Mouse (Mus musculus) layer of hippocampus, postnatal 25 days (tissue): ENCODE measurements around the gene Uevld. TPM values are rescaled to one million over a fixed set of nuclear protein-coding genes. Genes with fewer than 3 reads are reported as not detected.
"Not testable (repeated sequence)": the region's sequence is repeated elsewhere in the genome, so short reads cannot be mapped to it uniquely, and the experiment has no call there.

Experiments used
- DNase-seq, 2 experiments: peaks; one replicate each; pipeline ENCODE4 v3.0.0; 2022; ENCODE audit warnings: mixed read lengths in 2 of 2, low spot score in 1 of 2; ENCODE audit errors: extremely low spot score in 1 of 2
- total RNA-seq, 2 experiments: library from RNA; stranded (reverse); gene quantifications; 2 replicates each; pipeline ENCODE4 v1.2.3; 2021

Gene Uevld
- total RNA-seq, 2 experiments from 2014 or later, result 14.1 to 14.7 TPM

DNA sequence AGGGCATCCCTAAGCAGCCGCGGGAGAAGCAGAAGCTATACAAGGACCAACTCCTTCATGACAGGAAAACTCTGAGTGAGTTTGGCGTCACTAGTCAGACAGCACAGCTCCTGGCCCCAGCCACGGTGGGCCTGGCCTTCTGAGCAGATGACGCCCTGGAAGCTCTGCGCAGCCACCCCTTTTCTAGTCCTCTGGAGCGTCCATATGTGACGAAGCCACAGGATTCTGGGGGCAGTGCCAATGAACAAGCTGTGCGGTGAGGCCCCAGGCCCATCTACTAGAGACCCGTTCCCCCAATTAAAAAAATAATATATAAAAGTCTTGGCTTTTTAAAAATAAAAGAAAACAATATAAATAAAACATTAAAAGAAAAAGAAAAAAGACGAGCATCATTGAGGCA, 17.1 kb upstream of the Uevld start:
- no peak for DNase-seq

DNA sequence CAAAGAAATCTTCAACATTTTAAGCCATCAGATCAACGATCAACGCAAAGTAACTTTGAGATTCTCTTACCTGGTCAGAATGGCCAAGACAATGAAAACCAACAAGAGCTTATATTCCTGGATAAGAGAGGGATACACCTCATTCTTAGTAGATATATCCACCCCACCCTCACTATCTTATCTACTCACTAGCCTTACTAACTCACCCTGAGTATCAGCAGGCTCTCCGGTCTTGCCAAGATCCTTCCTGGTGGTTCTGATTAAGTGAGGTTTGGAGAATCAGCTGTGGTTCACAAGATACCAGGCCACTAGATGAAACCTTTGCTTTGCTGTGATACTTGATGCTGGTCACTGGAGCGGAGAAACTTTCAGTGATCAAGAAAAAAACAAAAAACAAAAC, 16.3 kb upstream of the Uevld start:
- no peak for DNase-seq

DNA sequence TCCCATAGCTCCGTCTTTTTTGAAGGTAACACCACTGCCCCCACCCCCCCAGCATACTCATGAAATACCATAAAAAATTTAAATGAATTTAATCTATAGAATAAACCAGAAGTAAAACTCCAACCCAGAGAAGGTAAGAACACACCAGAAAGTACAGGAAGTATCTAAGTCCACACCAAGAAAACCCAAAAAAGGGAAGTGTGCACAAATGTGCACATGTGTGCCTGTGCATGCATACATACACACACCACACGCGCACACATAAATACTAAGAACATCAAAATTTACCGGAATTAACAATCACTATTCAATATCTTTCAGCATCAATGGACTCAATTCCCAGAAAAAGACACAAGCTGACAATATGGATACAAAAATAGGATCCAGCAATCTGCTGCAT, 11.6 kb upstream of the Uevld start:
- DNase-seq, result no peak

DNA sequence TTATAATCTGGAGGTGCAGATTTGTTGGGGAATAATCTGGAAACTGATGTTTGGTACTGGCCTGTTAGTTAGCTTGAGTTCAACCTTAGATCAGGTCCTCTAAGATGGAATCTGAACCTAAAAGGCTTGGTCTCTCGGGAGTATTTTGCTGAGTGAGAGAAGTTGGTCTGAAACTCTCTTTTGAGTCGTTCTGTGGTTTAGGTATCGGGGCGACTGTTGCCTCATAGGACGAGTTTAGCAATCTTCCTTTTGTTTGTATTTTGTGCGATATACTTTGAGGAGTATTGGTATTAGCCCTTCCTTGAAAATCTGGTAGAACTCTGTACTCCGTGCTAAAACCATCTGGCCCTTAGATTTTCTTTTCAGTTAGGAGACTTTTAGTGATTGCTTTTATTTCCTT, 5.7 kb upstream of the Uevld start:
- no peak for DNase-seq

DNA sequence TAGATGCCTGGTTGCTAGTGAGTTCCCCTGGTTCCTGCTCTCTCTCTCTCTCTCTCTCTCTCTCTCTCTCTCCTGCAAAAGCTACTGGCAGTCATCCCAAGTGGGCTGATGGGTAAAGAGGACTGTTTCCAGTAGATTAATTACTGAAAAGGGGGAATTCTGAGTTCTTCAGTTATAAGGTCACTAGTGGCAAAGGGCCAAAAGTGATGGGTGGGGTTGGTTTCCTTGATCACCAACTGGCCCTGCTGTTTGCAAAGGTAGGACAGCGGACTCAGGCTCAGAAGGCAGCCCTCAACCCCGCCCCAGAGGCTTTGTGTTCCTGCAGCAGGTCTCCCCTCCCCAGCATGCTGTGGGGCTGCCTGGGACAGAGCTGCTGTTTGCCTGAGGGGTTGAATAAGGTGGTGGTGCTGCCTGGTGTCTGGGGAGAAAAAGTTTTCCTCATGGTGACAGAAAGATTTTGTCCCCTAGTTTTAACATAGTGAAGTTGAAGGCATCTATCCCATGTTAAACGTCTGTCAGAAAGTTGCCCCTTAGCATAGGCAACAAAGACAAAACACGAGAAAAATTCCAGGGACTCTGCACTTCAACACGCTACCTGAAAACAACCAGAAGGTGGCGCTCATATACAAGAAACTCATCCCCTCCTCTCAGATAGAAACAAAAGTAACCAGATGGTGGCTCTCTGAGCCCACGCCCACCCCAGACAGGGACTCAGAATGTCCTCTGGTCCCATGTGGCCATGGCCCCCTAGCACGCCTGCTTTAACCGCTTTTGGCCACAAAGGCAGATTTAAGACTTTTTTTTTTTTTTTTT, 4.7 kb upstream of the Uevld start:
- peak; percentile 32 to 64 for DNase-seq

DNA sequence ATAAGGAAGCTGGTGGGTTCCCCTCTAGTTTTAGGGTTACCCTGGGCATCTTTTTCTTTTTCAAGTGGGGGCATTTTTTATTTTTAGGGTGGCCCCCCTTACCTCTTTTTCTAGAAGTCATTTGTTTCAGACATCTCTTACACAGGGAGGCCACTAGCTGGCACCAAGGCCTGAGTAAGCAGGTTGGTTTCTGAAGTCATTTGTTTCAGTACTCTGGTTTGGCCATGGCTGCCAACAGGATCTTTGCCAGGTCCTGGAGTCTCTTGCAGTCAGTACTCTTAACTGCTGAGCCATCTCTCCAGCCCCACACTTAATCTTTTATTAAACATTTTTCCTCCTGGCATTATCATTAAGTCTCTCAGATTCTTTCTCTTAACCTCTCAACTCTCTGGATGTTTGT, 3.8 kb upstream of the Uevld start:
- no peak for DNase-seq

DNA sequence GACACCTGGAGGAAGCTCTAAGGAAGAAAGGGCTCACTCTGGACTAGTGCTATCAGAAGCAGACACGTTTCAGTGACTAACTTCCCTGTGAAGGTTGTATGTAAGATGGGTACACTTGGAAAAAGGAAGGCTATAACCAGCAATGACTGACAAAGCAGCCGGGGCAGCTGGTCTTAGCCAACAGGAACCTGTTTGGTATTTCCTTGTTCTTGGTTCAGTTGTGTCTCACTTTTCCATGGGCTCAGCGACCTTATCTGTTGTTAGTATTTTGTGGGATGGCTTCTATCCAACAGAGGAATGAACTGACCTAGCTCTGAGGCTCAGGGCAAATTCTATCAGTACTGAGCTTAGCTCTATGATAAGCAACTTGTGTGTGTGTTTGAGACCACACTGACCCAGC, 2.7 kb upstream of the Uevld start:
- no peak for DNase-seq

DNA sequence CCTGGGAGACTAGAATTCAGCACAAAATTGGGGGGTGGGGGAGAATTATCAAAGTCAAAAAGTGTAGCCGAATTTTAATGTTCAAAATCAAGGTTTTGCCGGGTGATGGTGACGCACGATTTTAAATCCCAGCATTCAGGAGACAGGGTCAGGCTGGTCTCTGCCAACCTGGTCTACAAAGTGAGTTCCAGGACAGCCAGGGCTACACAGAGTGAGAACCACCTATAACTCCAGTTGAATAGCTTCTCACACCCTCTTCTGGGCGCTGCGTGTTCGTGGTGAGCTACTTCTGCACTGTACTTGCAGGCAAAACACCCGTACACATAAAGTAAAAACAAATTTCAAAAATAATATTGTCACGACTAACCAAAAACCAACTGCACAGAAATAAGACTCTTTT, 526 bp upstream of the Uevld start:
- peak in 1 of 2 experiments; percentile 17 for DNase-seq

DNA sequence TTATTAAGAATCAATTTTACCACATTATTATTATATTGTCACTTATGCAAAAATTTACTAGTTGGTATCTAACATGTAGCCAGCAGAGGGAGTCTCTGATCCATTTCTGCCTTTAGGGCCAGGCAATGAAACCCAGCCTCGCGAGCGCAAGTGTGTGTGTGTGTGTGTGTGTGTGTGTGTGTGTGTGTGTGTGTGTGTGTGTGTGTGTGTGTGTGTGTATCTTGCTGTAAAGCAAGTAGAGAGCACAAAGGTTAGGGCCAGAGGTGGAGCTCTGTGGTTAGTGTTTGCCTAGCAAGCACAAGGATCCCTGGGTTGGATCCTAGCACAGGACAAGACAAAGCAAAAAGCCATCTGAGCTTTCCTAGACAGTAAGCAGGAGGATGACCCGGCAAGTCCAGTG, 22.5 kb downstream of the Uevld start:
- DNase-seq, result no peak

DNA sequence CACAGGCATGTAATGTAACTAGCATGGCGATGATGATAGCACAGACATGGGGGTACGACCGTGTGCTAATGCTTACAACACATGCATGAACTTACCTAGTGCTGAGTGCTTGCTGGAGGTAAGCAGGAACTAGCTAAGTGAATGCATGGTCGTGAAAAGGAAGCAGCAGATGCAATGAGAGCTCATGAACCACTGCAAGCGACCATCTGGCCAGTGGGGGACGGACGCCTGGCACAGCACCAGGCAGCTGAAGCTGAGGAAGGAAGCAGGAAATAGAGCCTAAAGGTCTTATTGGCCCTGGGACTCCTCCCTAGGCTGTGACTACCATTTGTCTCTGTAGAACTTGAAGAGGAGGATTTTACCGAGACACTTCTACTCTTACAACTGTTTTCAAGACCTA, 23.5 kb downstream of the Uevld start:
- no peak for DNase-seq

DNA sequence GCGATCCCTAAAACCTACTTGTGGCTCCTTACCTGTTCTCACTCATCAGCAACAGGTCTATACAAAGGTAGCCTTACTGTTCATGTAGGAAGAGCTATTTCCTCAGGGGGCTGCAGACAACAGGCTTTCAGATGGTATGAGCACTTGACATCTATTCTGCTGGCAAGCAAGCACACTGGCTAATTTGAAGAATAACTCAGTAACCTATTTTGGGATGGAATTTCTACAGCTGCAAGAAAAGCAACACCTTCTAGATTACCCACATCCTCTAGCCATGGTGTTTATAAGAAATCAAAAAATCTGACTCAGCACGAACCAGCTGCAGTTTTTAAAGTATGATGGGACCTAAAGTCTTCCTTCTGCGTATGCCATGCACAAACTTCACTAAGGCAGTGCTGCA, 27.0 kb downstream of the Uevld start:
- DNase-seq, result no peak

DNA sequence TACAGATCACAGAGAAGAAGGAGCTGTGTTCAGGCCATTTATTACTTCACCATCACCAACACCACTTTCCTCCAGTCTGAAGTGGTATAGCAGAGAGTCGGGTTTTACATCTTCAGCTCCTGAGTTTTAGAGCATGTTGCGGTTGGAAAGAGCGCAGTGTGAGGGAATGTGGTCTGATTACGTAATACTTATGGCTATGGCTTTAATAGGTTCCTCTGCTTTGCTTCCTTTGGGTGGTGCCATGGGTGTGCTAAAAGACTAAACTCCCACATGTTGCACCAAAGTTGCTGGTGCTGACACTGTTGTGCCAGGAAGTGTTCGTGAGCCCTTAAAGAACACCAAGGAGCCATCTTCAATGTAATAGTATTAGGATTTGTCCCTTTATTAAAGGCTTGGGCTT, 30.0 kb downstream of the Uevld start:
- no peak for DNase-seq

DNA sequence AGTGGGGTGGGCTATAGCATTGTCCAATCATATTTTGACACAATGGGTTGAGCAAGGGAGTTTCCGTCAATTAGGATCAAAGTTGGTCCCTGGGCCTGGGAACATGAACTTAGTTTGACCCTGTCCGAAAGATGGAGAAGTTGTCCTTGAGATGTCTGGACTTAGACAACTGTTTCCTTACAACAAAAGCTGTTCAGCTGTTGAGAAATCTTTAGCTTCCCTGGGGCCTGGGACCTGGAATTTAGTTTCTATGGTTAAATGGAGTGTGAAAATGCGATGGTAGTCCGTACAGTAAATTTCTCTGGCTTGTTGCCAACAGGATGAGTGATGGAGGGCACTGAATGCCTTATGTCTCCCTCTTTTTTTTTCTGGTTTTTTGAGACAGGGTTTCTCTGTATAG, 36.3 kb downstream of the Uevld start:
- DNase-seq, result no peak

DNA sequence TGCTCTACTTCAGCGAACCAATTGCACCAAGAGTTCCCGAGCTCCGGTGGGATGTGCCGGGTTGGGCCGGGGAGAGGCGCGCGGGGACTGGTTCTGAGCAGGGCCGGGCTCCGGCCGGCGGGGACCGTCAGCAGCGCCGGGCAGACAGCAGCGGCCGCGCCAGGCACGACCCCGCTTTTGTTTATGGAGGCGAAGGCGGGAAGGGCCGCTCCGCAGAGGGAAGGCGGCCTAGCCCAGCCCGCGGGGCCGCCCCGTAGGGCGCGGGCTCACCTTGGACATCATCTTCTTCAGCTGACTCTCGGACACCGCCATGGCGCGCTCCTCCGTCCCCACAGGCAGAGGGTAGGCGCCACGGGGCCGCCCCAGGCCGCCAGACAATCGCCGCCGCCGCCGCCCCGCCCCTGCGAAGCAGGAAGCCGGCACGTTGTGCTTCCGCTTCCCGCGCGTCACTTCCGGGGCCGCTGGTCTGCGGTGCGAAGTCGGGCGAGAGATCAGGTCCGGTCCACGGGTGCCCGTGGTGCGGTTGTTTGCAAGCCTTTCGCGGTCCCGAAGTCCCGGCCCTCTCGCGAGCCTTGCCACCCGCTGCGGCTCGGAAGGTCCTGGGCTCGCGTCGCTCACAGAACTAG, 38.7 kb downstream of the Uevld start, which contains the start of gene Tsg101:
TSS of gene Tsg101 (minus strand) at position 419 of the 626 bp plus-strand sequence.
- DNase-seq, result peak; percentile 89 to 92

DNA sequence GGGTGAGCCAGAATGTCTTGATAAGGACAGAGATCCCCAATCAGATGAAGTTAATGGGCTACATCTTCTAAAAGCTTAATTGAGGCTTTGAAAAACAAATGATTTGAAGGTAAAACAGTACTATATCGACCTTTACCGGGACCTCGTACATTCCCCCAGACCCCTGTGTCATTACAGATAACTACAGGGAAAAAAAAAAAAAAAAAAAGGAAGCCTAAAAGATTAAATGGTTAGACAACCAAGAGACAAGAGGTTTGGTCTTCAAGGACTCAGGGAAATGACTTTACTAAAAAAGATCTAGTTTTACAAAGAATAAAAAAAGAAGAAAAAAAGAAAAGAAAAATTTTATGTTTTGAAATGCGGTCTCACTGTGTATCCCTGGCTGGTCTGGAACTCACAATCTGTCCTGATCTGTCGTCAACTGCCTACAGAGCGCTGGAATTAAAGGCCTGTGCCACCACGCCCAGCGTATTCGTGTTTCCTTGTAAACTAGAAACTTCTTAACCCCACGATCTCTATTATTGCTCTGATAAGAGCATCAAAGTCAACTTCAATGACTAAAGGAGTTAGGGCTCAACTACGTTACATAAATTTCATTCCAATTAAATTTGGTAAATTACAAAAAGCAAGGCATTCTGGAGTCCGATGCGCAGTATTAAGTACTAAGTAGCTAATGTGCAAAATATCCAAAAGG, 39.5 kb downstream of the Uevld start:
- no peak for DNase-seq

DNA sequence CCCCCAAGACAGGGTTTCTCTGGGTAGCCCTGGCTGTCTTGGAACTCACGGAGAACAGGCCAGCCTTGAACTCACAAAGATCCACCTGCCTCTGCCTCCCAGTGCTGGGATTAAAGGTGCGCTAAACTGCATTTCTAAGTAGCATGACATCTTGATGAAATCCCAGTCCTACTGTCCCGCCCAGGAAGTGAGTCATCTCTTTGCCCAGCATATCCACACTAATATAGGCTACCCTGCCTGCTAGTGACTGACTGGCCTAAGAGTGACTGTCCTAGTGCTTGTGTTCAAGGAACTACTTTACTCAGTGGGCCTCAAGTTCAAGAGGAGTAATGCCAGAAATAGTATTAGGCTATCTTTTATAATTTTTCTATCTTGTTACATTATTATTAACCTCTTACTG, 42.0 kb downstream of the Uevld start:
- DNase-seq, result no peak

DNA sequence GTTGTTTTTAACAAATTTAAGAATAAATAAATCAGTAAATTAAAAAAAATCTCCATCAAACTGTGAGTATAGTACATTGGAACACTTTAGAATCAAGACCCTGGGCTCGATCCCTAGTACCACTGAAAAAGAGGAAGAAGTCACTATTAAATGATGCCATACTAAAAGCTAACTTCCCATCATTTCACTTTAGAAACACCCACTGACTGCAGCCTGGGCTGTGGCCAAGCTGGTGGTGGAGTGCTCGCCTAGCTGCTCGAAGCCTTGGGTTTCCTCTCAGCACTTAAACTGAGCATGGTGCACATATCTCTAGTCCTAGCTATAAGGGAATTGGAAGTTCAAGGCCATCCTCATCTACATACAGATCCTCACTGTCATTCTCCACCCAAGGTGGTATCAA, 47.1 kb downstream of the Uevld start:
- DNase-seq, result no peak

DNA sequence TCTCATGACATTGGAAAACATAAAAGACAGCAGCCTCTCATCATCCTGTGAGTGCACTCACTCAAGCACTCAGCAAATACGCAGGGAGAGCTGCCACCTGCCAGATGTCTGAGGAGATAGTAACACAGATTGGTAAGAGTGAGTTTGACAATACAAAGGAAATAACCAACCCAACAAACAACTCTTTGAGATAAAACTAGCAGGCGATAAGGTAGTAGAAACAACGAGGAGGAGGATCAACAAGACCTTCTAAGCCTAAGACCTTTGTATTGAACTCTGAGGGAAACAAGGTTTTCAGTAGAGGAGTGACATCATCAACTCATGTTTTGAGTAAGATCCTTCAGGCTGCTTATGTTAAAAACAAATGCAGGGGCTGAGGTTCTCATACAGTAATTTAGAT, 59.0 kb downstream of the Uevld start:
- no peak for DNase-seq

DNA sequence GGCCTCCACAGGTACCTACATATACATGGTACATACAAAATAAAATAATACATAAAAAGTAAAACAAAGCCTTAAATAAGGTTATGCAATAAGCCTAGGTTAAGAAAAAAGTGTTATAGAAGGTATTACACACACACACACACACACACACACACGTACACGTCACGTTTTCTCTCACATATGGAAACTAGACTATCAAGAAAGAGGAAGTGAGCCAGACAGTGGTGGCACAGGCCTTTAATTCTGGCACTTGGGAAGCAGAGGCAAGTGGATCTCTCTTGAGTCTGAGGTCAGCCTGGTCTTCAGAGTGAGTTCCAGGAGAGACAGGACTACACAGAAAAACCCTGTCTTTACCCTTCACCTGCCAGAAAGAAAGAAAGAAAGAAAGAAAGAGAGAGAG, 62.8 kb downstream of the Uevld start:
- no peak for DNase-seq

DNA sequence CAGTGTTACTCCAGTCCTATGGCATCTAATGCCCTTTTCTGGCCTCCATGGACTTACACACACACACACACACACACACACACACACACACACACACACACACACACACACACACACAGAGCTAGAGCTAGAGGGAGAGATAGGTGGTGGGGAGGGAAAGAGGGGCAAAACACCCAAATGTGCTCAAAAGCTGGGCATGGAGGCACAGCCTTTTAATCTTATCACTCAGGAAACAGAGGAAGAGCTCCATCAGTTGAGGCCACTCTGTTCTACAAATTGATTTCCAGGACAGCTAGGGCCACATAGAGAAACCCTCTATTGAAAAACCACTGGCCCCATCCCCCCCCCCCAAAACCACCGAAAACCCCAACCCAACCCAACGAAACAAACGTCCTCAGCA, 75.0 kb downstream of the Uevld start:
- DNase-seq, result no peak

DNA sequence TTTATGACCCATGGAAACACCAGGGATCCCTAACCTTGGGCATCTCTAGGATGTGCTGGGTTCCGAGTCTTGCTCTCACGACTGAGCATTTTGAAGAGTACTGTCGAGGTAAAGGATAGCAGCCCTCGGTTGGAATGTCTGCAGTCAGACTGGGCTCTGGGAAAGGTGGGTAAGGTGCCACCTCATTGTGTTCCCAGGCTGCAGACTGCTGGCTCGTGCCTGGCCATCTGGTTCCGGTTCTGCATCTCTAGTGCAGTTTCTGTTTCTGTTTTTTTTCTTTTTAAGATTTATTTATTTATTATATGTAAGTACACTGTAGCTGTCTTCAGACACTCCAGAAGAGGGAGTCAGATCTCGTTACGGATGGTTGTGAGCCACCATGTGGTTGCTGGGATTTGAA, 76.4 kb downstream of the Uevld start:
- not testable (repeated sequence) for DNase-seq

DNA sequence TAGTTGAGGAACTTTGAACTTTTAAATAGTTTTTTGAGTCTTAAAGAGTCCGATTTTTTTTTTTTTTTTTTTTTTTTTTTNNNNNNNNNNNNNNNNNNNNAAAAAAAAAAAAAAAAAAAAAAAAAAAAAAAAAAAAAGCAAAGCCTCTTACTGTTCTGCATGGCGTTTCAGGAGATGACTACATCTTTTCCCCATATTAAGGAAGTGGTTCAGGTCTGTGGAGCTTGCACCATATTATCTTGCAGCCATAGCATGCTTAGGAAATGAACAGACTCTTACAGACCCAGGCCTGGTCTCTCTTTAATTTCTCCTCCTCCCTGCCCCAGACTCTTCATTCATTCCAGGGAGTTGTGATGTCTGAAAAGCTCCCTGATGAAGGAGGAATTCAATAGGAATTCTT, 77.3 kb downstream of the Uevld start:
- DNase-seq, result no peak
